Mouse (Mus musculus): ENCODE data around the gene Slc2a13.

Gene Slc2a13

GRCm38 (mm10) chr15:91573111-91573538 is at the start of gene Slc2a13:
Gene Slc2a13 (minus strand): TSS chr15:91573261.
- DNase-seq (ENCODE audit: extremely low read depth, insufficient read length, low spot score): no peak

DNA sequence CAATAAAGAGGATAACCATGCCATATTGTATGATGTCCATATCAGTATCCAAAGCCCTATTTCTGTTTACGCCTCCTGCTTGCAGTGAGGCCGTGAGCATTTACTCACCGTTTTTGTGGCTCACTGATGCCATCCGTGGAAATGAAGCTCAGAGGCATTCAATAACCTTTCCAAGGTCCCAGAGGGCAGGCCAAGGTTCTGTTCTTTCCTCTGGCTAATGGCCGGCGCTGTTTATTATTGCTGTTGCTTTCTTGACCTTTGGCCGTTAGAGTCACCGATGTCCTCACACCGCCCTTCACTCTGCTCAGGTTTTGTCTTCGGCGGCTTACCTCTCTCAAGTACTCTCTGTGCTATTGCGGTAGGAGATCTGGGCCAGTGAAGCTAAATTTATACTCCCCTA is 43.0 kb upstream of the Slc2a13 start:
- no peak for DNase-seq (ENCODE audit: extremely low read depth, insufficient read length, low spot score)

DNA sequence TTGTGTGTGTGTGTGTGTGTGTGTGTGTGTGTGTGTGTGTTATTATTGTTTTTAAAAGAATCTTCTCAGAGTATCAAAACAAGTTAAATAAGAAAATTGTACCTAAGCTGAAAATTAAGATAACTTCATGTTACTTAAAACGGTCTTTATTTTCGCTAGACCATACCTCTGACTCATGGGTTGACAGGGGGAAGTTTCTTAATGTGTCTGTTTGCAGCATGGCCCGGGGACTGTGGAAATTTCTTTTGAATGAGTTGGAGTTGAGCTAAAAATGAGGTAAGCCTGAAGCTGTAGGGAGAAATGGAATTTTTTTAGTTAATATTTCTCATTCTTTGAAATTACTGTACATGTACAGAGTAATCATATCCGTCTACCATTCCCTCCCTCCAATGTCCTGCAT is 42.5 kb upstream of the Slc2a13 start:
- peak; percentile 55 for DNase-seq (ENCODE audit: extremely low read depth, insufficient read length, low spot score)

DNA sequence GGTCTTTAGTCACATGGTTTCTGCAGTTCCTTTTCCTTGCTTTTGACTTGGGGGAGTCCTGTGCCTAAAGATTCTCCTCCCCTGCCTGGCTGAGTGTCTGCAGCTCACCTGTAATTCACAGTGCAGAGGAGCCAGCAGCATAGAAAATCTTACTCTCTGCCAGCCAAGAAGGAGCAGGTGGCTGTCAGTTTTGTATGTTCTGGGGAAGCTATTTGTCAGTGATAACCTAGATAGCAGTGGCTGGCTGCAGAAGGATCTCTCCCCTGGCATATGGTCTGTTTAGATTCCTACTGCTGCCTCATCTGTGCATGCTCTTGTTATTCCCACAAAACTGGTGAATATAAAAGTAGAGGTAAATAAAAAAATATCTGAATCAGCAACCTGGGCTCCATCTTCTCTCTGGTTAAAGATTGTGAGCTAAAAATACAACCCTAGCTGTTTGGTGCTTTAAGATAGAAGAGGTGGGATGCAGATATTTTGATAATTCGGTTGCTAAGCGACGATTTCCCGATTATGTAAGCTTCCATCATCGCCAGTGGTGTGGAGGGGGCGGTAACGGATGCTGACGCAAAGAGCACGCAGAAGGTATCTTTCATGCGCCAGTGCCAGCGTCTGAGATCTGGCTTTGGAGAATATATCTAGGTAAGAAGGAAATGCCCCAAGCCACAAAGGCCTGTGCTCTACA is 41.1 kb upstream of the Slc2a13 start:
- no peak for DNase-seq (ENCODE audit: extremely low read depth, insufficient read length, low spot score)

DNA sequence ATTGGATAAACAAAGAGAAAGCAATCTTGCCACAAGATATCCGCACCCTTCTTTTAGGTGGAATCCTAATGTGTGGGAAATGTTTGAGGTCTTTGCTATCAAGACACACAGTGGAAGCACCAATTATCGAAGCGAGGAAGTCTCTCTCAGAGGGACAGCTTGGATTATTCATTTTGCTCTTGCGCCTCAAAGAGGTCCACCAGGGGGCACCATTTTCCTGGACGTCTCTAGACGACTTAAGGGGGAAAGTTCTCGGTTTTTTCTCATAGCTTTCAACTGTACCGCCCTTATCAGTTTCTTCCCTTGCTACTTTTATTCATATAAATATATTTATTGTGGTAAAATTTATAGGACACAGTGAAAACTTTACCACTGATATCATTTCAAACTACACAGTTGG is 36.7 kb upstream of the Slc2a13 start:
- DNase-seq (ENCODE audit: extremely low read depth, insufficient read length, low spot score): no peak

GRCm38 (mm10) chr15:91608811-91609210 is 35.8 kb upstream of the Slc2a13 start:
- no peak for DNase-seq (ENCODE audit: extremely low read depth, insufficient read length, low spot score)

DNA sequence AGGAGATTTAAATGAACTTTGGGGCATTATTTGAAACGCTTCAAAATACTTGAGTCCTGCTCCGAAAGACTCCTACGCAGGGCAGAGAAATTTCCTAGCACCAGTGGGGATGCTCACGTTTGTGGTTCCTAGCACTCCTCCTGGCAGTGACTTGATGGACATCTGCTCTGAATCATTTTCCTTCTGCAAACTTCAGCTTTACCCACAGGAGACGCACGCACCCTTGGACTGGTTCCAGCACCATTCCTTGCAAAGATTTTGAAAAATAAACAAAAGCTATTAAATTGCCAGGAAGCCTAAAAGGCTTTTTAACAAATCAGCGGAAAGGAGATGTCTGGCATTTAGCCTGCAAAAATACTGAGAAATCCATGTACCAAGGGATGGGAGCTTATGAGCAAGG is 28.1 kb upstream of the Slc2a13 start:
- no peak for DNase-seq (ENCODE audit: extremely low read depth, insufficient read length, low spot score)

DNA sequence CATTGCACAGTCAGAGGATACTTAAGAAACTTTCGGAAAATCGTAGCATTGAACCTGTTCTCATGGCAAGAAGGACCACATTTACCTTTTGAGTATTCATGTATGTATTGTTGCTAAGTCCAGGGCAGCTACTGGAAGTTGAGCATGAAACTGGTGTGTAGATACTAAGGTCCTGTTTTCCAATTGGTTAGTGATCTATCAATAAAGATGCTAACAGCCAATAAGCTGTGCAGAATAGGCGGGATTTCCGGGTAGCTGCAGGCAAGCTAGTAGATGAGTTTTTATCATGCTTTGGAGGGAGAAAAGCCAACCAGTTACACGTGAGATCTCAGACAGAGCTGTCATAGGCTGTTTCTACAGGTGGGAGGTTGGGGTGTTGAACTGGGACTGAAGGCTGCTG is 24.2 kb upstream of the Slc2a13 start:
- DNase-seq (ENCODE audit: extremely low read depth, insufficient read length, low spot score): peak; percentile 52

DNA sequence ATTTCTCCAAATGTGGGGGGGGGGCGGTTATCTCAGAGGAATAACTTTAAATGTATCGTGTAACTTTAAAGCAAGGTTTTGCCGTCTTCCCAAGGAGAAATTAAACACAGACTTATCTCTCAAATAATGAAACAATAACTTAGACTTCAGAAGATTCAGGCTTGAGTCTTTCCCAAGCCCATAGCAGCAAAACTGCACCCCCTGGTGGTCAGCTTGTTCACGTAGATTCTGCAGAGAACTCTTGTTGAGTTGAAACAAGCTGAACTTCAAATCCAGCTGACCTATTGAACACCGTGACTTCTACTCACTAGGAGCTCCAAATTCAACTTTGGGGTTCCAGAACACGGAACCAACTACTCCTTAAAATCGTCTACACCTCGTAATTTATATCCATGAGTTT is 1.4 kb upstream of the Slc2a13 start:
- DNase-seq (ENCODE audit: extremely low read depth, insufficient read length, low spot score): no peak

DNA sequence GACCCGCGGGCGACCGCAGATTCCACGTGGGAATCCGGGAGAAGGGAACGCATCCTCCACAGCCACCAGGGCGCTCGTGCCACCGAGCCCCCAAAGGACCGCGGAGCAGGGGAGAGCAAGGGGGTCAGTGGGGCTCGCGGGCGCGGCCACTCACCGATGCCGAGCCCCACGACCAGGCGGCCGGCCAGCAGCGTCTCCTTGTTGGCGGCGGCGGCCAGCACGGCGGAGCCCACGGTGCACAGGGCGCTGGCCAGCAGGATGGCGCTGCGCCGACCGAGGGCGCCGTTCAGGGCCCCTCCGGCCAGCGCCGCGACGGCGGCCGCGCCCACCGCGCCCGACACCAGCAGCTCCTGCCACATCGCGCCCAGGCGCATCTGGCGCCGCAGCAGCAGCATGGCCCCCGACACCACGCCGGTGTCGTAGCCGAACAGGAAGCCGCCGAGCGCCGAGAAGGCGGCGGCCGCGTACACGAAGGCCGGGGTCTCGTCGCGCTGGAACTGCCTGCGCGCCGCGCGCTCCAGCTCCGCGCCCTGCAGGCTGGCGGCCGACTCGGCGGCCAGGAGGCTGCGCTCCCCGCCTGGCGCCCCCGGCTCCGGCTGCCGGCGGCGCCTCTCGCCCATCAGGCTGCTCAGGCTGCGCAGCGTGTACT is 516 bp downstream of the Slc2a13 start:
- no peak for DNase-seq (ENCODE audit: extremely low read depth, insufficient read length, low spot score)

DNA sequence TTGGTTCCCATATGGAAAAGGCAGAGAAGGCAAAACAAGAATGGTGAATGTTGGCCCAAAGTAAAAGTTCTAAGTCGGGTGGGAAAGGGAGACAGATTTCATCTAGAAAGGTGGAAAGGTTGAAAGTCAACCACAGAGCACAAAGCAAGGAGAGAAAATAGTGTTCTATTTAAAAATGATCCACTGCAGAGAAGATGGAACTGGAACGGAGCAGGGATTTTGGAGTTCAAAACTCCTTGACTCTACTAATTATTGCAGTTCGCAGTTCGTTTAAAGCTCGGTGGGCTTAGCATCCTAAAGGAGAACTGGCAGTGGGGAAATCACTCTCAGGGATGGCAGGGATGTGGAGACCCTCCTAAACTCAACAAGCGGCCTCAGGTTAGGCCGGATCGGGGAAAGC is 1.1 kb downstream of the Slc2a13 start:
- no peak for DNase-seq (ENCODE audit: extremely low read depth, insufficient read length, low spot score)

GRCm38 (mm10) chr15:91566784-91567183 is 6.3 kb downstream of the Slc2a13 start:
- DNase-seq (ENCODE audit: extremely low read depth, insufficient read length, low spot score): no peak

DNA sequence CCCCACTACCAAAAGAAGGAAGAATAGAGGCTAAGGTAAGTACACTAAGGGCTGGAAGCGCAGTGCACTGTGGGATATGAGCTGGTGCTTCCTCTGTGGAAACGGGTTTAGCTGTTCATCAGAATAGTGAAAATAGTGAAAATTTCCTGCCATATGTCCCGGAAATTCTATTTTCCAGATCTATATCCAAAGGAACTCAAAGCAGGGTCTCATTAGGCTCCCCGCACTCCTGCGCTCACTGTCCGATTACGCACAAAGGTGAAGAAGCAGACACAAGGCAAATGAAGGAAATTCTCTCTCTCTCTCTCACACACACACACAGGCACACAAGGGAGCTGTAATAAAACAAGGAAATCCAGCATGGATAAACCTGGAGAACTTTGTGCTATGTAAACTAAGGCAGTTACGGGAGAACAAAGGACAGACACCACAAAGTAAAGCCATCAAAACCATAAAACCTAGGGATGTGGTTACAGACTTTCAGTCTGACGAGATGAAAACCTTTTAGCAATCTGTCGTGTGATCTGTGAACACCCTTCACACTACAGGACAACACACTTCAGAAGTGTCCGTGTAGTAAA is 7.9 kb downstream of the Slc2a13 start:
- DNase-seq (ENCODE audit: extremely low read depth, insufficient read length, low spot score): no peak

GRCm38 (mm10) chr15:91561728-91562127 is 11.3 kb downstream of the Slc2a13 start:
- no peak for DNase-seq (ENCODE audit: extremely low read depth, insufficient read length, low spot score)

DNA sequence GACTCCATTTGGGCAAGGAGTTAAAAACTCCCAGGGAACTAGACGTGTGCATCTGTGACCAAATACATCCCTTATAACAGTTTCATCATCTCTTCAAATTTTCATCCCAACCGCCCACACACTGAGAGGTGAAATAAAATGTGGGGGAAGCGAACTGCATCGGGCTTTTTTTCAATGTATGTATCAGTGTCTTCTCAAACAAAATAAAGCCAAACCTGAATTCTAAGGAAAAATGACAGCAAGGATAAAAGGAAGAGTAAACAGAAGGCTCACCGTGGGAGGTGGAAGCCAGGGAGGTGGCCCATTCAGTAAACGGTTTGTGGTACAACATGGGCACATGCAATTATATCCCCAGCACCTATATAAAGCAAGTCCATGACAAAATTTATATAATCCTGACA is 17.7 kb downstream of the Slc2a13 start:
- no peak for DNase-seq (ENCODE audit: extremely low read depth, insufficient read length, low spot score)

DNA sequence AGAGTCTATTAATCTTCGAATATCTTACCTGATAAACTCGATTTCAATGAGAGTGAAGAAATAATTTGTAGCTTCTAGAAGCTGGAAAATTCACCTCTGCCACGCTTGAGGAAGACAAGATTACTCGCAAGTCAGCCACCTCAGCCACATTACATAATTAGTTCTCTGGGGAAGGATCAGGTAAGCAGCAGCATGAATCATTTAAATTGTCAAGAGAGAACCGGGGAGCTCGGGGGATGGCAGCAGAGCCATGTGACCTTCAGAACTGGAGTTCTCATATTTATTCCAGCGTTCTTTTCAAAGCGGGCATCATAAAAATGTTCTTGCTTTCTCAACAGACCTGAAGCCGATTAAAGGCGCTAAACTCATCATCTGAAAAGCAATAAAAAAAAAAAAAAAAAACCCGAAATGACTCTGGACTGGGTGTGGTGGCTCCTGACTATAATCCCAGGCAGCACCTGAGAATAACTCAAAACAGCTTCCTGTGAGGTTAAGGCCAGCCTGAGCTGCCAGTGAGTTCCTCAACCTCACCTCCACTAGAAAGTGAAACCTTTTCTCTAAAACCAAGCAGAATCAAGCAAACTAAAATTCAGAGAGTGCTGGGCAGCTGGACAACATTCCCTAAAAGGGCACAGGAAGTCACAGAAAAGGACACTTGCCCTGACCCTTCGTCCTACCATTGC is 24.3 kb downstream of the Slc2a13 start:
- no peak for DNase-seq (ENCODE audit: extremely low read depth, insufficient read length, low spot score)

GRCm38 (mm10) chr15:91544586-91544985 is 28.5 kb downstream of the Slc2a13 start:
- no peak for DNase-seq (ENCODE audit: extremely low read depth, insufficient read length, low spot score)

GRCm38 (mm10) chr15:91538439-91538838 is 34.6 kb downstream of the Slc2a13 start:
- no peak for DNase-seq (ENCODE audit: extremely low read depth, insufficient read length, low spot score)

DNA sequence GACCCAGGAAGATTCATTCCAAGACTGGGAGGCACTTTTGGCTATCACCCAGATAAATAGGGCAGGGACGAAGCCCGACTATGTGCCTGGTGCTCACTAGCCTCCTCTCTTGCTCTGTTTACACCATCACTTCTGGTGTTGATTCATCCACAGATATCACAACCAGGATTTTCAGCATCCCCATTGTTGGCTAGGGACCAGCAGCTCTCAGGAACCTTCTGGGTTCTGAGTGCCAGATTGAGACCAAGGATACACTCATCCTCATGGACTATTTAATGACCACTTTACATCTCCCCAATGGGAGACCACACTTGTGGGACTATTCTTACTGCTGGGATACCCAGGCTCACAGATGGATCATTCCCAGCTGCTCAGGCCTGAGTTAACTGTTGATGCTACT is 46.2 kb downstream of the Slc2a13 start:
- no peak for DNase-seq (ENCODE audit: extremely low read depth, insufficient read length, low spot score)

DNA sequence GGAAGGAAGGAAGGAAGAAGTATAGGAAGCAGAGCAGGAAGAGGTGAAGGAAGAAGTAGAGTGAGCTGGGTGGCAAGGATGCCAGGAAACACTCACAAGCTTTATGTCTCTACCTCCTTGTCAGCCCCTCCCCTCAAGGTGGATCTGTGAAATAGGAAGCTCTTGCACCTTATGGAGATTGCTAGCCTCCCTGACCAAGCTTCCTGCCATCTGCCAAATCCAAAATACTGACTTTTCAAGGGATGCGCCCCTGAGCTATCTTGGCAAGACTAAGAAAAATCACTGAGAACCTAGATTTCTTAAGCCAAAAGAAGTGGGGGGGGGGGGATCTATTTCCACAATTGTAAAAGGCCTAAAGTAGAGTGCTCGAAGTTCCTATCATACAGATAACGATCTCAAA is 46.9 kb downstream of the Slc2a13 start:
- no peak for DNase-seq (ENCODE audit: extremely low read depth, insufficient read length, low spot score)

- no peak for DNase-seq (ENCODE audit: extremely low read depth, insufficient read length, low spot score)
Observed at GRCm38 (mm10) chr15:91524451-91524850, 48.6 kb downstream of the Slc2a13 start.

DNA sequence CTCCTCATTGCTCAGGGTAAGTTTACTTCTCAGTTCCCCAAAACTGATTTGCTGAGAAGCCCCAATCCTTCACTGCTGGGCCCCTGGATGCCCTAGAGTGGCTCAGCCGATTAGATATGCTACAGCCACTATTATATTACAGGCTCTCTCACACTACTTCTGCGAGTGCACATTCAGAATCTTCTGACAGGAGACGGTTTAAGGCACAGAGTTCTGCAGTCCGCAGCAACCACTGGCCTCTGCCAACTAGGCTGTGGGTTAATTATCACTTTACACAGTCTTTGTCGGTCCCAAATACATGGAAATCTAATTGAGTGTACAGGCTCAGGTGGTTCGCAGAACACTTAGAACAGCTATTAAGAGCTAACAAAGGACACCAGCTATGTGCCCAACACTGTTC is 69.8 kb downstream of the Slc2a13 start:
- DNase-seq (ENCODE audit: extremely low read depth, insufficient read length, low spot score): no peak
